Mouse (Mus musculus) kidney, postnatal 25 days (tissue): ENCODE results near the gene Tnni3k.

Experiments
- DNase-seq, 2 experiments: peaks; one replicate each; pipeline ENCODE4 v3.0.0; 2021; ENCODE audit warnings: mixed read lengths in 2 of 2

Tnni3k gene

DNA sequence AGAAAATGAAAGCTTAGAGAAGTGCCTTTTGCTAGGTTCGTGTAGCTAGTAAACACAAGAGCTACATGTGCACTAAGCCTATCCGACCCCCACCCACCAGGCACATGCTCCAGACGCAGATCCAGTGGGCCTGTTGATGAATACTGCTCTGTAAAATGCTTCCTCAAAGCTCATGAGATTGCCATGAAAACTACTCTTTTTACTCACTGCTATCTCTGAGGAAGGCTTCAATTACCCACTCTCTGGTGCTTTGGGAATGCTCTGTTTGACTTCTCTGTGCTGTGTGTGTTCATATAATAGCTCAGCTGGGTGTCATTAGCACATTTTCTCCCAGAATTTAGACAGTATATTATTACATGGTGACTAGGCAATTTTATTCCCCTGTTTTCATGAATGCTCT lies 297.1 kb downstream of the Tnni3k start:
- no peak for DNase-seq

DNA sequence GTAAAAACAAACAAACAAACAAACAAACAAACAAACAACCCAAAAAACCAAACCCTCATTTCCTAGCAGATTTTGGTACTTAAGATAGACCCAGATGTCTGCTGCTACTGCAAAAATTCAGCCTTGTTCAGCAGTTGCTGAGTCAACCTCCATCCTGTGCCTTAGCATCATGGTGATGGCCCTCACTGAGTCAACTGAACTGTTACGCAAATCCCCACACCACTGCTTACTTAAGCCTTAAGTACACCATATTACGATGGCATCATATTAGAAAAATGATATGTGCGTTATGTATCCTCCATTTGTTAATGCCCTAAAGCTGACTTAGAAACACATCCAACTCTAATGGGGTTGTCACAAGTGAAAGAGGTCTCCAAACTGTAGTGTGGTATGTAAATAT lies 300.0 kb downstream of the Tnni3k start:
- no peak for DNase-seq

DNA sequence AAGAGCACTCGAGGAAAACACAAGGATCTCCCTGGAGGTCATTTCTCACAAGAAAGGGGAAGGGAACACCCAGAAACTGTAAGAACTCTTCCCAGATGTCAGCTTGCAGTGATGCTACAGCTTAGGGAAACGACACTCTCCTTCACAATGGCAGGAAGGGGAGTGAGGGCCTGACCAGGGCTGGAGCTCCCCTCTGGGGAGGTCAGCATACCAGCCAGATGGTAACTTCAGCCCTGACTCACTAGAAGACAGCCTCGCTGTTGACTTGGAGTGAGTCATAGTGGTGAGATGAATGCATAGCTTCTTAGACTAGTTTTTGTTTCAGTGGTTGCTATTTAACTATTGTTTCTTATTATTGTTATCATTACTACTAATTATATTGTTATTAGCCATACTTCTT lies 300.7 kb downstream of the Tnni3k start:
- no peak for DNase-seq

DNA sequence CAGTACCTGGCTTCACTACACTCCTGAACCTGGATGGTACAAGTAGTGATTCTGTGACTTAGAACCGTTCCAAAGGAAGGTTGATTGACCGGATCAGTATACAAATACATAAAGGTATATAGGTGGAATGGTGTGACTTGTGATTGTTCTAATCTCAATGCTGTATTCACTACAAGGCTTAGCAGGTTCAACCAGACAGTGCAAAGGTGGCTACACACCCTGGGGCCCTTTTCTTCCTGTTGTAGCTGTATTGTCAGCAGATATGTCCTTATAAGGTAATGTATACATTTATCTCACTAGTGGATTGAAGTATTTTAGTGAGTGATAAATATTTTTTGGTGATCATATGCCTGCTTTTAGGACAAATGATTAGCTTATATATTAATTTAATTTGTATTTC lies 310.9 kb downstream of the Tnni3k start:
- DNase-seq = no peak

DNA sequence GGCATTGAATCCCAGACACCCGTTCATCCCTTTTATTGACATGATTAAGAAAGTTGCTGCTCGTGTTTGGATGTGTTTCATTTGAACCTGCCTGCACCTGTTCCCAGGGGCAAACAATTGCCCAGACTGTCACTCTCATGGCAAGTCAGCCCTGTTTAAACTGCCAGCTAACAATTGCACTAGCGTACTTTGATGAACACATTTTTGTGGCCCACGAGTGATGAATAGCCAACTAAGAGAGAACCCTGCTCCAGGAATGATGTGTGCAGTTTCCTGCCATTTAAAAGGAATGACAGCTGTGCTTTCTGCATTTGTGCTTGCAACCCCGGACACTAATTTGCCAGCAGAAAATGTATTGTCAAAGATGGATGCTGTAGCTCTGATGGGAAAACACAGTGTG lies 312.3 kb downstream of the Tnni3k start:
- no peak for DNase-seq

DNA sequence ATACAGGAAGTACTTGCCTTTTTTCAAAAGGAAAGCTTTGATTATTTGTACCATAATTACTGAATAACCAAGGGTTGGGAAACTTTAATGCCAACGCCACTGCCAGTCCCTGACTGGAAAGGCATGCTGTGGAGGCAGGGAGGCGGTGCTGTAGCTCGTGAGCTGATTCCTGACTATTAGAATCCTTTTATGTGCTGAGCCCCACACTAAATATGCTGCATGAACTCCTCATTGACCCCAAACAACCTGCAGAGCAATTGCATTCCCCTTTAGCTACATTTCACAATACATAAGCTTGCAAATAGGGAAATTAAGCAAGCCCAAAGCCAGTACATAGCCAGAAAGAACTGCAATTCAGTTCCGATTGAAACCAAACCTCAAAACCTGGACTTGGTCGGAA lies 313.7 kb downstream of the Tnni3k start:
- DNase-seq = no peak
